Mouse (Mus musculus) neural tube, embryonic 11.5 days (tissue): ENCODE data around the gene Wt1. TPM values are rescaled to one million over a fixed set of nuclear protein-coding genes. Genes with fewer than 3 reads are reported as not detected.
A peak's percentile ranks its signal among the peaks of the same experiment; 100 is the strongest.

Experiments
- ATAC-seq: fragments of 200-750 bp; cut with Nextera tagmentation; 2 replicates; pipeline ENCODE4 v1.8.0; 2017; ENCODE audit warnings: moderate number of reproducible peaks, mild to moderate bottlenecking, moderate TSS enrichment, moderate library complexity; ENCODE audit not compliant: insufficient read depth, low FRiP score, low TSS enrichment
- DNase-seq: peaks from one replicate; pipeline ENCODE4 v3.0.0-alpha.2; 2015; ENCODE audit warnings: low spot score
- H3K27ac ChIP-seq: fragments of 300-500 bp; sonication (generic); 2 replicates; pipeline ENCODE4 v1.5.1; 2014; ENCODE audit warnings: low read depth, mild to moderate bottlenecking, low read length
- H3K27me3 ChIP-seq: fragments of 300-500 bp; sonication (generic); 2 replicates; pipeline ENCODE4 v1.6.1; 2014; ENCODE audit warnings: mild to moderate bottlenecking, low read length, mixed read lengths; ENCODE audit not compliant: control insufficient read depth, insufficient read depth
- H3K36me3 ChIP-seq: fragments of 300-500 bp; sonication (generic); 2 replicates; pipeline ENCODE4 v1.6.1; 2014; ENCODE audit warnings: mild to moderate bottlenecking, low read length, moderate library complexity, mixed read lengths; ENCODE audit not compliant: control insufficient read depth, insufficient read depth
- H3K4me1 ChIP-seq: fragments of 300-500 bp; sonication (generic); 2 replicates; pipeline ENCODE4 v1.6.1; 2014; ENCODE audit warnings: low read length, mixed read lengths; ENCODE audit not compliant: control insufficient read depth, insufficient read depth
- H3K4me2 ChIP-seq: fragments of 300-500 bp; sonication (generic); 2 replicates; pipeline ENCODE4 v1.6.1; 2014; ENCODE audit warnings: low read depth, mild to moderate bottlenecking, moderate library complexity
- H3K4me3 ChIP-seq: fragments of 300-500 bp; sonication (generic); 2 replicates; pipeline ENCODE4 v1.5.1; 2014; ENCODE audit warnings: low read depth, low read length
- H3K9ac ChIP-seq: fragments of 300-500 bp; sonication (generic); 2 replicates; pipeline ENCODE4 v1.6.1; 2014; ENCODE audit warnings: mild to moderate bottlenecking, low read length
- H3K9me3 ChIP-seq: fragments of 300-500 bp; sonication (generic); 2 replicates; pipeline ENCODE4 v1.6.1; 2016; ENCODE audit warnings: low read length; ENCODE audit not compliant: control insufficient read depth
- WGBS: fragments of 180-500 bp; shearing (Covaris S2); extraction: QIAGEN DNeasy Blood & Tissue Kit; methylation state at CpG from one replicate; pipeline ENCODE4 v1.1.7; 2014; 5-methylcytosine and 5-hydroxymethylcytosine counted together
- polyA plus RNA-seq: library from polyadenylated mRNA; unstranded; fragments of >200 nt; fragmentation: Nextera tagmentation; extraction: Ambion mirVana; gene quantifications from 2 replicates; pipeline ENCODE4 v1.2.1, GENCODE M21; 2014

The Wt1 gene
- polyA plus RNA-seq, 1 experiment from 2014 or later: 1.3 TPM

DNA sequence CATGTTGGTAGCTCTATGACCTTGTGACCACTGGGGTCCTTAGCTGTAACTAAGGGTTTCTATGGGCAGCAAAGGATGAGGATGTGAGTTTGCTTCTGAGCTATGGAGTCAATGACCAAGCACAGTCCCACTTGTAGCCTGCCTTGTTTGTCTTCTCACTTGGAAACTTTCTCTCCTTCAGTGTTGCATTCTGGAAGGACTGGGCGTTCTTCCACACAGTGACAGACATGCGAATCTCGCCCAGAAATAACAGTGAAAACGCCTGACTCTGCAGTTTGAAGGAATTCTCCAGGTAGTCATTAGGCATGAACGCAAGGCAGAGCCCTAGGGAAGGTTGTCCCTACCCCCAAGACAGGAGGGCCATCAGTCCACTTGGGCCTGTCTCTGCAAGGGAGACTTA, 35.3 kb upstream of the Wt1 start:
- H3K27me3 ChIP-seq: no peaks in the 10 kb centered on the region
- H3K36me3 ChIP-seq: no peaks in the 10 kb centered on the region
- no peak overlapping the region for H3K4me2 ChIP-seq
- H3K27ac ChIP-seq: no peak overlapping the region
- no peak overlapping the region for H3K9ac ChIP-seq
- no peaks in the 10 kb centered on the region for H3K9me3 ChIP-seq
- 77% methylated on average over 5 of the region's 5 CpGs for WGBS
- H3K4me1 ChIP-seq: peaks cover 10% of the 10 kb centered on the region; the same call in 1 of the 2 replicates
- ATAC-seq (no peak), DNase-seq (no peak)
- no peak overlapping the region for H3K4me3 ChIP-seq

DNA sequence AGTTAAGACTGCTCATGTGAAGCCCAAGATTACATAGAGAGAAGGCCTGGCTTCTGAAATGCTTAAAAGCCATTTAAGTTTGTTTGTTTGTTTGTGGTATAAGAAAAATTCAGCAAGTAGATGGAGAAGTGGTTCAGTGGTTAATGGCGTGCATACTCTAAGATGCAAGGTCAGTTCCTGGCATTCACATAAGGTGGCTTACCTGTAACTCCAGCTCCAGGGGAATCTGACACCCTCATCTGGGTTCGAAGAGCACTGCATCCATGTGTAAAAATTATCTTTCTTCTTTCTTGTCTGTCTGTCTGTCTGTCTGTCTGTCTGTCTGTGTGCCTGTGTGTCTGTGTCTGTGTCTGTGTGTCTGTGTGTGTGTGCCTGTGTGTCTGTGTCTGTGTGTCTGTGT, 34.6 kb upstream of the Wt1 start, which contains the start of gene Gm11060:
TSS of gene Gm11060 (plus strand) at position 301 of the 400 bp plus-strand sequence.
- Histone ChIP-seq H3K36me3 (no peaks in the 10 kb centered on the region), H3K4me2 (no peak within 1 kb of the TSS), H3K4me1 (peaks cover 10% of the 10 kb centered on the region; the same call in 1 of the 2 replicates), H3K27ac (no peak within 1 kb of the TSS), H3K9ac (no peak within 1 kb of the TSS), H3K4me3 (no peak within 1 kb of the TSS), H3K9me3 (no peaks in the 10 kb centered on the region), H3K27me3 (no peaks in the 10 kb centered on the region)
- ATAC-seq (no peak), DNase-seq (no peak)
- 85% methylated on average over 2 of the region's 2 CpGs for WGBS

DNA sequence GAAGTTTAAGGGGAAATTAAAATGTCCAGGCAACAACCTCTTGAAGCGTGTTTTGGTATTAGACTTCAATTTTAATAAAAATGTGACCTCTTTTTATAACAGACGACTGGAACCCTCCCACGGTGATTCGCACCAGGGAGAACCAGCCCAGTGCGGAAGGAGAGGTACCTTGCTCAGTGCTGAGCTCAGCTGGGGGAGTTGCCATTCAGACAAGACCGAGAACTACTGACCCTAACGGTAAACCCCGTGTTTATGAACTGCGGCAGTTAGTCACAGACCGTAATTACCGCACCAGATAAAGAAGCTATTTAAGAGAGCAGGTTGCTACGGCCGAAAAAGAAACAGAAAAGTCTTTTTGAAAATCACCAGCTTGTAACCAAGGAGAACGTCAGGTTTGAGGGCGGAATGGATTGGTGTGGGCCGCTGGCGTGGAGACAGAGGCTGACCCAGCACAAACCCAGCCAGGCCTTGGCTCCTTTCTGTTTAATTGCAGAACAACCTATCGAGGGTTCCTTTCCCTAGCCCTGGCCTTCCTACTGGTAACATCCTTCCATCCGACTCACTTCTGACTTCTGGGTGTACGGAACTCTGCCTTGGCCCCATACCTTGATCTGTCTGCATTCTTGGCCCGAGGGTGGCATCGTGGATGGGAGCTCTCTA, 28.9 kb upstream of the Wt1 start:
- Histone ChIP-seq H3K36me3 (no peaks in the 10 kb centered on the region), H3K9me3 (no peaks in the 10 kb centered on the region), H3K9ac (no peak overlapping the region), H3K27me3 (no peaks in the 10 kb centered on the region), H3K4me1 (no peaks in the 10 kb centered on the region), H3K4me2 (no peak overlapping the region), H3K27ac (no peak overlapping the region), H3K4me3 (no peak overlapping the region)
- DNase-seq (no peak), ATAC-seq (no peak)
- 72% methylated on average over 22 of the region's 22 CpGs for WGBS

DNA sequence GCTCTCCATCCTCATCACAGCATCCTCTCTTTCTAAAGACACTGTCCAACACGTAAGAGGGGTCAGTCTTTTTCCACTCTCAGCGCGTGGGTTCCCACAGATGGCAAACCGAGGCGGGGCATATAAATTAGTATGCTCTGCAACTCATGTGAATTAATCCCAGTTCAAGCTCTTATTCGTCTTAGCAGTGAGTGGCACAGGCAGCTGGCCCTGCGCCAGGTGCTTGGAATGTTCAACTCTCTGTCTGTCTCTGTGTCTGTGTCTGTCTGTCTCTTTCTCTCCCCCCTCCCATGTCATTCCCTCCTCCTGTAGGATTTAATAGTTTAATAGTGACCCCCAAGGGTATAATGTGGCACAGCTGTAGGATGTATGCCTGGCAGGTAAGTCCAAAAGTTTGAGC, 26.9 kb upstream of the Wt1 start:
- no peaks in the 10 kb centered on the region for H3K27me3 ChIP-seq
- H3K4me3 ChIP-seq: no peak overlapping the region
- no peak for DNase-seq
- no peak overlapping the region for H3K27ac ChIP-seq
- H3K9ac ChIP-seq: no peak overlapping the region
- no peaks in the 10 kb centered on the region for H3K36me3 ChIP-seq
- no peak overlapping the region for H3K4me2 ChIP-seq
- no peak for ATAC-seq
- no peaks in the 10 kb centered on the region for H3K4me1 ChIP-seq
- H3K9me3 ChIP-seq: no peaks in the 10 kb centered on the region
- WGBS: 87% methylated on average over 7 of the region's 7 CpGs

DNA sequence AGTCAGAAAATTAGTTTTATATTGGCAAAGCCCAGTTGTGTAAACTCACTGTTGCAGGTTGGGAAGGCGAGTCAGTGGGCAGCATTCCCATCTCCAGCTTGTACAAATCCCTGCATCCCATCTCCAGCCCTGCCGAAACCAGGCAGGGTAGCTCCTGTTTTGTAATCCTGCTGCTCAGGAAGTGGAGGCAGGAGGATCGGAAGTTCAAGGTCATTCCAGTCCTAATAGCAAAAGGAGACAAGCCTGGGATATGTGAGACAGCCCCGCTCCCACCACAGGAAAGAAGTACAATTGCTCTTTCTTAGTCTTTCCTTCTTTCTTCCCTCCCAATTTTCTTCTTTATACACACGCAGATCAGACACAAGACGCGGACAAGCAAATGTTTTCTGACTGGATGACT, 25.8 kb upstream of the Wt1 start:
- Histone ChIP-seq H3K27ac (no peak overlapping the region), H3K4me1 (no peaks in the 10 kb centered on the region), H3K4me2 (no peak overlapping the region), H3K4me3 (no peak overlapping the region), H3K9me3 (no peaks in the 10 kb centered on the region), H3K9ac (no peak overlapping the region), H3K36me3 (no peaks in the 10 kb centered on the region), H3K27me3 (no peaks in the 10 kb centered on the region)
- no peak for ATAC-seq
- DNase-seq: no peak
- WGBS: 76% methylated on average over 7 of the region's 7 CpGs

DNA sequence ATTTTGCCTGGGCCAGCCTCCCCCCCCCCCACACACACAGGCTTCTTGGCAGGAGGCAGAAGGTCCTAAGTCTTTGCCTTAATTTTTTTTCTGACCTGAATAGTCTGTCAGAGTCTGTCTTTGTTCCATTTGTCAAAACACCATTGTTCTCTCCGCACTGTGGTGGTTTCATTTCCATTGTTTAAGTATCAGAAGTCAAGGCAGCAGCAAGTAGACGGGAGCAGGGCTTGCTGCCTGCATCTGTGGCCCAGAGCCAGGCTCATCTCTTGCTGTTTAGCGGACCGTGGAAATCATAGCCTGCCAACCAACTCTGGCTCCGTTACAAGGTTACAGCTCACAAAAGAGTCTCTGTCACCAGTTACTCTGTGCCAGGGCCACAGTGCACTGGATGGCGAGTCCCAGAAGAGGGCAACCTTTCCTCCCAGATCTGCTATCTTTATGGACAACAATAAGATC, 17.6 kb upstream of the Wt1 start:
- no peaks in the 10 kb centered on the region for H3K9me3 ChIP-seq
- H3K27me3 ChIP-seq: 0 out of 2 replicates have a peak, but pooled peaks cover 3% of the 10 kb centered on the region
- no peaks in the 10 kb centered on the region for H3K4me1 ChIP-seq
- no peak overlapping the region for H3K4me3 ChIP-seq
- H3K27ac ChIP-seq: no peak overlapping the region
- DNase-seq (peak; percentile 58), ATAC-seq (peak; percentile 74)
- H3K4me2 ChIP-seq: no peak overlapping the region
- H3K9ac ChIP-seq: no peak overlapping the region
- H3K36me3 ChIP-seq: no peaks in the 10 kb centered on the region
- WGBS: 21% methylated on average over 6 of the region's 6 CpGs

DNA sequence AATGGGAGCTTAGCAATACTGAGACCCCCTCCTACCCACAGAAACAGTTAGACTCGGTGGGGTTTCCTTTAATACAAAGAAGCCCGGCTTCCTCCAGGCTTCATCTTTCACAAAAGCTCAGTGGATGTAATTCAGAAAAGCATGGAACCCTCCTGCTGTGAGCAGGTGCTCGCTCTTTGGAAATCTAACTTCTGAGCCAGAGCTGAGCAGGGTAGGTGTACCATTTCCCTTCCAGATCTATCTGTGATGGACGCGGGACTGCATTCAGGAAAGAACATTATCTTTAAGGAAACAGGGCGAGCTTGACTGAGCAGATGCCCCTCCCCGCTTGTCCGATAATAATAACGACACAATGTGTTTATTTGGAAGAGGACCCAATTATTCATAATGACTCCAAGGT, 12.3 kb upstream of the Wt1 start:
- Histone ChIP-seq H3K4me2 (no peak overlapping the region), H3K9me3 (no peaks in the 10 kb centered on the region), H3K4me1 (no peaks in the 10 kb centered on the region), H3K9ac (no peak overlapping the region), H3K36me3 (no peaks in the 10 kb centered on the region), H3K27me3 (peaks cover 13% of the 10 kb centered on the region), H3K4me3 (no peak overlapping the region), H3K27ac (no peak overlapping the region)
- DNase-seq (no peak), ATAC-seq (no peak; the same call in 1 of the 2 replicates)
- 25% methylated on average over 9 of the region's 9 CpGs for WGBS

DNA sequence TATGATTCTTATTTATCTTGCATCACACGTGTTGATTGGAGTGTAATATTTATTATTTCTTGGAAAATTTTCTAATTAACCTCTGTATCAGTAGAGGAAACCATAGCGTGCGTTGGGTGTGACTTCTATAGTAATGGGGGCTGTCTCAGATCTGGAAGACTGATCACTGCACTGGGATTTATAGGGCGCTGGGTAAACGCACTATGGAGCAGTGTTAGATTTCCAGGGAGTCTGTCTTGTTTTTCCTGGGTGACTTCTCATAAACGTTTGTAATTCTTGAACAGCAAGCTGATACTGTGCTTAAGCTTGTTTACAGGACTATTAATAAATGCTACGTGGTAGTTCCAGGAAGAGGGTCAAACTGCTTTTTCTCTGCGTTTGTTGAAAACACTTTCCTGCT, 8.7 kb upstream of the Wt1 start:
- H3K27me3 ChIP-seq: peaks cover 34% of the 10 kb centered on the region
- no peak for ATAC-seq
- 57% methylated on average over 8 of the region's 8 CpGs for WGBS
- no peaks in the 10 kb centered on the region for H3K36me3 ChIP-seq
- H3K4me2 ChIP-seq: no peak overlapping the region
- no peak overlapping the region for H3K4me3 ChIP-seq
- no peak overlapping the region for H3K27ac ChIP-seq
- no peak for DNase-seq
- H3K9ac ChIP-seq: no peak overlapping the region
- no peaks in the 10 kb centered on the region for H3K9me3 ChIP-seq
- peaks cover 3% of the 10 kb centered on the region for H3K4me1 ChIP-seq

DNA sequence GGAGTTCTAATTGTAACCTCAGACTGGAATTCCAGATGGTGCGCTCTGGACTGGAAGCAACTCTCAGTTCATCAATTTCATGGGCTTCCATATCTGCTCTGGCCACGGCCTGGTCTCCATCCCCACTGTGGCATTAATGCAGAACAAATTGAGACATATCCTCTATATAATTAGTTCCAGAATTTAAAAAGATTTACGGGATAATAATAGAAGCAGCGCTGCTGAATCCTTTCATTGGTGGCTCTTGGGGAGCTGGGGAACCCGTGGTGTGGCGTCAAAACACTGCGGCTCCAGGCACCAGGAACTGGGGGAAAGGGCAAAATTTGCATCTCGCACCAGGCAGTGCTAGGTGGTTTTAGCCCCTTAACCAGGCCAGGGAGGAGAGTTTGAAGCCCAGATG, 4.1 kb upstream of the Wt1 start:
- no peaks in the 10 kb centered on the region for H3K36me3 ChIP-seq
- H3K27ac ChIP-seq: no peak overlapping the region
- peak; percentile 64 for DNase-seq
- no peak overlapping the region for H3K4me3 ChIP-seq
- peaks cover 74% of the 10 kb centered on the region for H3K27me3 ChIP-seq
- peaks cover 9% of the 10 kb centered on the region for H3K4me1 ChIP-seq
- no peak overlapping the region for H3K4me2 ChIP-seq
- ATAC-seq: peak; percentile 60
- no peaks in the 10 kb centered on the region for H3K9me3 ChIP-seq
- WGBS: 1% methylated on average over 8 of the region's 8 CpGs
- H3K9ac ChIP-seq: no peak overlapping the region
